Mouse (Mus musculus) layer of hippocampus, adult 2 months (tissue): ENCODE data around the gene Reep3. TPM values are rescaled to one million over a fixed set of nuclear protein-coding genes. Genes with fewer than 3 reads are reported as not detected.

ENCODE experiments used
- DNase-seq, 2 experiments: peaks; one replicate each; pipeline ENCODE4 v3.0.0; 2022; ENCODE audit warnings: low spot score in 2 of 2
- H3K27ac ChIP-seq: fragments of 200-600 bp; 2 replicates; pipeline ENCODE4 v1.8.1; 2022
- H3K4me3 ChIP-seq: fragments of 200-600 bp; 2 replicates; pipeline ENCODE4 v1.8.1; 2022; ENCODE audit warnings: mild to moderate bottlenecking
- CTCF ChIP-seq: fragments of 200-600 bp; conservative IDR thresholded peaks from 2 replicates; pipeline ENCODE4 v1.8.1; 2022; ENCODE audit warnings: antibody characterized with exemption, mild to moderate bottlenecking, moderate library complexity
- long read RNA-seq, 2 experiments: library from polyadenylated mRNA; stranded (forward); transcript quantifications; one replicate each; pipeline ENCODE4 v2.0.0; 2021; ENCODE audit warnings: borderline mapping rate in 2 of 2
- total RNA-seq, 2 experiments: library from RNA; stranded (reverse); gene quantifications; 2 replicates each; pipeline ENCODE4 v1.2.3; 2021

The Reep3 gene
- 10 to 100 TPM; 18.3 to 21.9 TPM for total RNA-seq
- long read RNA-seq, experiment 1, full-length matches to known transcripts = 3 of 9 reads
- long read RNA-seq, experiment 1, partial matches to known transcripts = 0 of 9 reads
- long read RNA-seq, experiment 1, other reads (novel, unspliced or antisense) = 6 of 9 reads
- long read RNA-seq, experiment 2, full-length matches to known transcripts = 2 of 9 reads
- long read RNA-seq, experiment 2, partial matches to known transcripts = 0 of 9 reads
- long read RNA-seq, experiment 2, other reads (novel, unspliced or antisense) = 7 of 9 reads

GRCm38 (mm10) chr10:67096621-67097436 is at the start of gene Reep3:
Gene Reep3 (minus strand): TSS chr10:67096945.
- DNase-seq = peak; percentile 48 to 51
- no peak for TF ChIP-seq CTCF
- H3K27ac ChIP-seq = peak within 1 kb of the TSS; percentile 100
- H3K4me3 ChIP-seq = peak within 1 kb of the TSS; percentile 94

- H3K27ac ChIP-seq = no peak overlapping the region
- H3K4me3 ChIP-seq = no peak overlapping the region
- DNase-seq = no peak
- no peak for TF ChIP-seq CTCF
Measured at GRCm38 (mm10) chr10:67145623-67146022, 48.9 kb upstream of the Reep3 start.

- no peak for TF ChIP-seq CTCF
- Histone ChIP-seq H3K27ac (peak overlapping the region; percentile 56), H3K4me3 (no peak overlapping the region)
- DNase-seq = no peak
Measured at GRCm38 (mm10) chr10:67144269-67144668, 47.5 kb upstream of the Reep3 start.

DNA sequence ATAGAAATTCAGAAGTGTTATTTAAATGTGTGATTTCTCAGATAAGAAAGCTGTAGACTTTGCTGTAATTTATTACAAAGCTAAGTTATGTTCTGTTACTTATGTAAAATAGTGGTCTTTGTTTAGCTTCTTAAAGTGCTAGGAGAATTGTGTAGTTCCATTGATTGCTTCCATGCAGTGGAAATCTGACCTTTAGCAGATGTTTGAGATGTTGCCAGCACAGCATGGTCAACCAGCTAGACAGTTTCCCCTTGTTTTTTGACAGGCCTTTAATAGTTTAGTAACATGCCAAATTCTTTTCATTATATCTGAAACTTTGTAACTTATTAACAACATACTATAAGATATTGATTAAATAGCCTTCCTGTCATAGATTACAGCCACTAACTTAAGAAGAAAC is 46.9 kb upstream of the Reep3 start:
- Histone ChIP-seq H3K4me3 (no peak overlapping the region), H3K27ac (peak overlapping the region; percentile 56)
- DNase-seq = no peak
- TF ChIP-seq CTCF = no peak

DNA sequence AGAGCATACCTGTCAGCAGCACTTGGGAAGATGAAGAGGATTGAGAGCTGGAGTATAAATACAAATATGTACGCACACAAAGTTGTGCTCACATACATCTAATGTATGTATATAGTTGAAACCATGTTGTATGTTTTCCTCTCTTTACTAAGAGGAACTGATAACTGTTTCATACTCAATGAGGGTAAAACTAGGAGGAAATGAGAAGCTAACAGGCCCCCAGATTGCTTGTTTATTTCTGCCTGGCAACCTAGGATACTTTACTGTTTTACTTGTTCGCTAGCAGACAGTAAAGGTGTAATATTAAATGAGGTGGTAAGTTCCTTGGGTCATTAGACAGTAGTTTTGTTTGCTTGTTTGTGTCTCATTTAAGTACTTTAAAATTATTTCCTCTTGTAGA is 40.7 kb upstream of the Reep3 start:
- DNase-seq = no peak
- H3K4me3 ChIP-seq = no peak overlapping the region
- TF ChIP-seq CTCF = no peak
- no peak overlapping the region for H3K27ac ChIP-seq

GRCm38 (mm10) chr10:67134322-67134721 is 37.6 kb upstream of the Reep3 start:
- TF ChIP-seq CTCF = peak; percentile 55
- H3K4me3 ChIP-seq = no peak overlapping the region

DNA sequence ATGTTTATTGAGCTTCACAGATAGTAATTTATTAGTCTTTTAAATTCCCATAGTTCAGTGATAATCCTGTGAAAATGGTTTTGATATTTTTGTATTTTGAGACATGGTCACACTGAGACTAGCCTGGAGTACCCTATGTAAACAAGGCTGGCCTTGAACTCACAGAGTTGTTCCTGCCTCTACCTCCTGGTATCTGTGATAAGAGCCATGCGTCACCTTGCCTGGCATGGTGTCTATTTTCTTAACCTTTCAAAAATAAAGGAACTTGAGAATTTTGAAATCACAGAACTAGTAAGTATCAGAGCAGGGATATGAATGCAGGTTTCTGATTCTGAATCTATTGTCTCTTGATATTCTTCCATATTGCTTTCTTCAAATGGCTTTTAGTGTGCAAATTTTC is 35.0 kb upstream of the Reep3 start:
- no peak for DNase-seq
- Histone ChIP-seq H3K4me3 (no peak overlapping the region), H3K27ac (no peak overlapping the region)
- no peak for TF ChIP-seq CTCF

More at GRCm38 (mm10) chr10:67134322-67134721, 37.6 kb upstream of the Reep3 start:
- no peak for DNase-seq
- H3K27ac ChIP-seq = no peak overlapping the region

DNA sequence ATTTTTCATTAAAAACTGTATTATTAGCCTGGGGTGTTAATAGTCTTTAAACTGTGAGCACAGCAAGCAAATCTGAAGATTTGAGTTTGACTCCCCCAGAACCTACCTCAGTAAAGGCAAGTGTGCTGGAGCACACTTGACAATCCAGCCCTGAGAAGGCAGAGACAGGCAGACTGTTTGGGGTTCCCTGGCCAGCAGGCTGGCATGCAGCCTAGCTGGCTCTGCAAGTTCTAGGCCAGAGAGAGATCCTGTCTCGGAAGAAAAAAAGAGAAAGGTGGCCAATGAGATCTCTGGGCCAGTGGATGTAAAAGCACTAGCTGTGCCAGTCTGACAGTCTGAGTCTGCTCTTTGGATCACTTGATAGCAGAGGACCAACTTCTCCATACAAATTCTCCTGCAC is 32.8 kb upstream of the Reep3 start:
- H3K4me3 ChIP-seq = no peak overlapping the region
- no peak for DNase-seq
- H3K27ac ChIP-seq = no peak overlapping the region
- TF ChIP-seq CTCF = no peak

DNA sequence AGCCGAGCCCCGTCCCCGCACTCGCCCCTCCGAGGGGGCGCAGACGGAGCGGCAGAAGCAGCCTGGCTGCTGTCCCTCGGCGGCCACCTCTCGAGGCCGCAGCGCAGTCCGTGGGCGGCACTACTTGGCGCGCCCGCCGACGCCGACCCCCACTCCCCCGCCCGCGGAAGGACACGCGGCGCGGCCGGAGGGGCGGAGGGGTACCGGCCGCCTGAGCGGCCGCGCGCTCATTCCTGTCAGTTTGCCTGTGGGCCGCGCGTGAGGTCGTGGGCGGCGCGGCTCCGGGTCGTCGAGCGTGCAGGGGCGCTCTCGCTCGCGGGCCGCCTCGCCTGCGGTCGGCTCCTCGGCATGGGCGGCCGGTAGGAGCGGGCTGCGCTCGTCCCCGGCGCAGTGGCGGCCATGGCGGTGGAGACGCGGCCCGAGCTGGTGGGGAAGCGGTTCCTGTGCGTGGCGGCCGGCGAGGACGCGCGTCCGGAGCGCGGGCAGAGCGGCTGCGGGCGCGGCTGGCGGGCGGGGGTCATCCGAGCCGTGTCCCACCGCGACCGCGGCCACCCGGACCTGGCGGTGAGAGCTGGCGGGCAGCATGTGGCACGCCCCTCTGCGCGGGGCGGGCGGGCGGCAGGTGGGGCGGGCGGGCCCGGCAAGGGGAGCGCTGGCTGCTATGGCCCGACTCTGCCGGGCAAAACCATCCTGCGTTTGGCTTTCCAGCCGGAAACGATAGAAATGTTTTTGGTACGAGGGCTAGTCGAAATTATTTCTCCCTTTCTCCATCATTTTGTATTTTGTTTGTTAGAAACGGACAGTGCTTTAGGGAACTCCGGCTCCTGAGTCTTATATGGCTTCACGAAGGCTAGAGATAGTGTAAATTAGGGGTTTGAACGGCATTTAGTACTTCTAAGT is 30.4 kb upstream of the Reep3 start:
- no peak for TF ChIP-seq CTCF
- peak overlapping the region; percentile 89 for H3K27ac ChIP-seq
- no peak for DNase-seq
- H3K4me3 ChIP-seq = peak overlapping the region; percentile 71

DNA sequence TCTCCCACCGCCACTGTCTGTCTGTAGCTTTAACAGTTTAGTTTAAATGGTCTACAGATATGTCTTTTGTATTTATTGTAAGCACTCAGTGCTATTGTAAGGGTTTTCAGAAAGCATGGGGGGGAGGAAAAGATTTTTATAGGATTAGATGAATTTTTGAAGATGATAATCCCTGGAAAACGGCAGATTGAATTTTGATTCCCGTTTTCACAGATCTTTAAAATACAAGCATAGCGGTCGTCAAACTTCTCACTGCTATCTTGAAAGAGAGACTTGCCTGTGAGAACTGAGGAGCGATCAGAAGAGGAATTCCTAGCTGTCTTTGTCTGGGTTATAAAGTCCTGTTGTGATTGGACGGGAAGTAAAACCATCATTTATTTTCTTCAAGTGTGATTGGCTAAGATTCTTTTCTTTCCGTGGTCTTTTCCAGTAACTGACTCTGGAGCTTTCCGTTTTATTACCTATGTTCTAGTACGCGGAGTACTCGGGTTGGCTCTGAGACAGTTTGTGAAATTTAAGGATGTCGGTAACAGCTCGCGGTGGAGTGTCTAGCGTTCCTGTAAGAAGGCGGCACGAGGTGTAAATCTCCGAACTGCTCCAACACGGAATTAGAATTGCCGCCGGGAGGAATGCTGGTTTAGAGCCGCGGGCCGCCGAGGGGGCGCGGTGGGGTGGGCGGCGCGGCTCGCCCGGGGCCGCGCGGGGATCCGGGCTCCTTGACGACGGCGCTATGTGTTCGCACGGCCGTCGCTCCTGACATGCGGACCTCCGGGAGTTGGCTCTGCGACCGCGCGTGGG is 29.5 kb upstream of the Reep3 start:
- H3K27ac ChIP-seq = peak overlapping the region; percentile 89
- H3K4me3 ChIP-seq = peak overlapping the region; percentile 71
- no peak for TF ChIP-seq CTCF
- DNase-seq = peak; percentile 28 to 46

- peak overlapping the region; percentile 89 for H3K27ac ChIP-seq
- no peak for TF ChIP-seq CTCF
- H3K4me3 ChIP-seq = no peak overlapping the region
- DNase-seq = no peak
Measured at GRCm38 (mm10) chr10:67124156-67124555, 27.4 kb upstream of the Reep3 start.

DNA sequence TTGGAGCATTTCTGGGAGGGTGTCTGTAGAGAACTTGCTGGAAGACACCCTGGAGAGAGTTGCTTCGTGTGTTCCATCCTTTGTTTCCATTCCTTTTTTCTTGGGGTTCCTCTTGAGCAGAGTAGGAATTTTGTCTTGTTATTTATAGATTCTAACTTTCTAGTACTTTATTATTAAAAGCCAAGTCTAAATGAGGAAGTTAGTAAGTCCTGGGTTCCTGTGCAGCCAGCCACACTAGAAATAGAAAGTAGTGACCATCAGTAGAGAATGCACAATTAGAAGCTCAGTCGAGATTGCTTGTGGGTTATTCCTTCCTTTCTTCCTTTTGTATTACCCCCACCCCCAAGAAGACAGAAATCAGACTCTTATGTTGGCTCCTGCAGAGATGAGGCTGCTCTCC is 27.0 kb upstream of the Reep3 start:
- TF ChIP-seq CTCF = no peak
- Histone ChIP-seq H3K27ac (peak overlapping the region; percentile 89), H3K4me3 (no peak overlapping the region)
- no peak for DNase-seq

- Histone ChIP-seq H3K4me3 (no peak overlapping the region), H3K27ac (no peak overlapping the region)
- no peak for DNase-seq
- no peak for TF ChIP-seq CTCF
Measured at GRCm38 (mm10) chr10:67120640-67121039, 23.9 kb upstream of the Reep3 start.
